Mouse (Mus musculus) cerebellum, adult 2 months (tissue): ENCODE results near the gene Pde10a.

Experiments used
- CTCF ChIP-seq: fragments of 200-500 bp; IDR thresholded peaks from 2 replicates; pipeline ENCODE4 v1.5.1; 2011; ENCODE audit warnings: low read depth, mild to moderate bottlenecking, control low read depth, low read length, moderate library complexity, borderline replicate concordance; ENCODE audit not compliant: insufficient read depth
- POLR2A ChIP-seq: fragments of 200-500 bp; IDR thresholded peaks from 2 replicates; pipeline ENCODE4 v1.6.1; 2011; ENCODE audit warnings: low read length, control low read depth, borderline replicate concordance; ENCODE audit not compliant: insufficient read depth

- TF ChIP-seq CTCF (no peak), POLR2A (no peak)
These were observed 32.8 kb downstream of the Pde10a start for GRCm38 (mm10) chr17:8557926-8558325.
